Mouse (Mus musculus): ENCODE results near the gene Tmem53. TPM values are rescaled to one million over a fixed set of nuclear protein-coding genes. Genes with fewer than 3 reads are reported as not detected.

Tmem53 gene
- polyA plus RNA-seq, 1 experiment = 19.0 TPM

DNA sequence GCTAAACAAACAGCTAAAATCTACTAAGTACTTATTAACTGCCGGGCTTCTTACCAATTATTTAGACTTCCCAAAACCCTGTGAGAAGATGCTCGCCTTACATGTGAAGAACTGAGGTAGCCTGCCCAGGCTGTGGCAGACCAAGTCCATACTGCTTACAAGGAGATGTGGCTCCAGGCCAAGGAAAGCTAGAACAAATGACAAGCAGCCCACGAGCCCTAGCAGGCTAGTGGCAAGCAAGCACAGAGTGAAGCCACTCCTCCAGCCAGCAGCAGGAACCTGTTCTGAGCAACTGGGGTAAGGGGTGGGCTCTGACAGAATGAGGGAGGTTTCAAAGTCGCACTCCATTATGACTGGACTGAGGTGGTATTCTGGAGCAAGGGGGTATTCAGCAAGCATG lies 23.0 kb downstream of the Tmem53 start:
- H3K36me3 ChIP-seq (ENCODE audit: control insufficient read depth, insufficient read depth, low read length) = peaks cover 54% of the 10 kb centered on the region
- H3K27me3 ChIP-seq (ENCODE audit: control insufficient read depth, insufficient read depth, low read length) = no peaks in the 10 kb centered on the region
- WGBS = 94% methylated on average over 4 of the region's 4 CpGs
- H3K4me3 ChIP-seq (ENCODE audit: low read depth, low read length) = no peak overlapping the region
- H3K4me1 ChIP-seq (ENCODE audit: control insufficient read depth, insufficient read depth, insufficient read length, low read length) = peaks cover 6% of the 10 kb centered on the region
- TF ChIP-seq CTCF (IDR thresholded peaks at IDR 0.05; ENCODE audit: extremely low read depth, insufficient read length, insufficient replicate concordance, low read depth, low read length) (no peak), POLR2A (IDR thresholded peaks at IDR 0.05; ENCODE audit: low read depth, low read length) (no peak)
- H3K27ac ChIP-seq (ENCODE audit: insufficient read depth, low read depth, low read length) = no peak overlapping the region

DNA sequence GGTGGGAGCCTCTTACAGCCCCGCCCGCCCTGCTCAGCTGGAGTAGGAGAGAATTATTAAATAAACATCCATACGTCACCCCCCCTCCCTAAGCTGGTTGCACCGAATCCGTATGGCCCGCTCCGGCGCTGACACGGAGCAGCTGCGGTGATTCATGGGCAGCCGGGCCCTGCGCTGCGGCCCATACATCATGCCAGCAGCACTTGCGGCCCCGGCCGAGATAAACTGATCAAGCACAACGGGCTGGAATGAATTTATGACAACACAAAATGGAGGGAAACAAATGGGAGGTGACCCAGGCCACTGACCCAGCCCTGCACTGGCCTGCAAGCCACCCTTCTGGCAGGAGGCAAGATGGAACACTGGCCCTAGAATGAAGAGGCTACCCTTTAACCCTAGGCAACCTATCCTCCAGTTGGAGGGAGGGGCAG lies 24.5 kb downstream of the Tmem53 start:
- peaks cover 65% of the 10 kb centered on the region for H3K36me3 ChIP-seq (ENCODE audit: control insufficient read depth, insufficient read depth, low read length)
- 82% methylated on average over 17 of the region's 17 CpGs for WGBS
- no peaks in the 10 kb centered on the region for H3K27me3 ChIP-seq (ENCODE audit: control insufficient read depth, insufficient read depth, low read length)
- no peak for TF ChIP-seq CTCF (IDR thresholded peaks at IDR 0.05; ENCODE audit: extremely low read depth, insufficient read length, insufficient replicate concordance, low read depth, low read length)
- no peak for TF ChIP-seq POLR2A (IDR thresholded peaks at IDR 0.05; ENCODE audit: low read depth, low read length)
- H3K4me1 ChIP-seq (ENCODE audit: control insufficient read depth, insufficient read depth, insufficient read length, low read length) = peaks cover 6% of the 10 kb centered on the region
- no peak overlapping the region for H3K27ac ChIP-seq (ENCODE audit: insufficient read depth, low read depth, low read length)
- H3K4me3 ChIP-seq (ENCODE audit: low read depth, low read length) = no peak overlapping the region

DNA sequence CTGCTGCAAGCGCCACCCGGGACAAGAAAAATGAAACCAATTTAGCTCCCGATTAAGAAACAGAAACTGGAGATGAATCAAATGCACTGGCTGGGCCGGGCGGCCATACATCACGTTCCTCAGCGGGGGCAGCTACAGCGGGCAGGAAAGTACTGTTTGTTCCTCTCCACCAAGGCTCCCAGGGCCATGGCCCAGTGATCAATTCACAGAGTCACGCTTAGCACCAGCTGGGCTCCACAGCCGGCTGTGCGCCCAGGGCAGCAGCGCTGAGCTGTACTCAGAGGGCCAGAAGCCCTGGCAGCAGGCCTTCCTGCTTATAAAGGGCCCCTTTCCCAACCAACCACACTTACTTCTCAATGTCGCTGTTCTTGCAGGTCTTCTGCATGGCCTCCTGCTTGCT lies 25.3 kb downstream of the Tmem53 start:
- H3K27ac ChIP-seq (ENCODE audit: insufficient read depth, low read depth, low read length) = no peak overlapping the region
- no peak overlapping the region for H3K4me3 ChIP-seq (ENCODE audit: low read depth, low read length)
- no peaks in the 10 kb centered on the region for H3K27me3 ChIP-seq (ENCODE audit: control insufficient read depth, insufficient read depth, low read length)
- TF ChIP-seq CTCF (IDR thresholded peaks at IDR 0.05; ENCODE audit: extremely low read depth, insufficient read length, insufficient replicate concordance, low read depth, low read length) (no peak), POLR2A (IDR thresholded peaks at IDR 0.05; ENCODE audit: low read depth, low read length) (no peak)
- 89% methylated on average over 13 of the region's 13 CpGs for WGBS
- H3K4me1 ChIP-seq (ENCODE audit: control insufficient read depth, insufficient read depth, insufficient read length, low read length) = peaks cover 6% of the 10 kb centered on the region
- H3K36me3 ChIP-seq (ENCODE audit: control insufficient read depth, insufficient read depth, low read length) = peaks cover 62% of the 10 kb centered on the region

DNA sequence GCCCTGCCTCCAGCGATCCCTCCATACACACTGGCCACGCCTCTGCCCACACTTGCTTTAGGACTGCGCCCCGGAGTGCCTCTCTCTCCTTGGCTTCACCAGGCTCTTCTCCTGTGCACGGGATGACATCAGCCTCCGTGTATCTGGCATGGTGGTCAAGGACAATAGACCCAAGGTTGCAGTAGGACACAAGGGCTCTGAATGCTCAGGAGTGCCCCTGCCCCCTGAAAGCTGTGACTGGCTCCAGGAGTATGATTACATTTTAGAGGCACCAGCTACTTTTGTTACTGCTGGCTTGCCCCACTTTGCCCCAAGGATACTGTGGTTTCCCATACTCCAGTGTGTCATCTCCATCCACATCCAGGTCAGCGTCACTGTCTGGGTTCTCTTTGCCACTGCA lies 25.9 kb downstream of the Tmem53 start:
- no peak overlapping the region for H3K4me3 ChIP-seq (ENCODE audit: low read depth, low read length)
- 86% methylated on average over 7 of the region's 7 CpGs for WGBS
- peaks cover 5% of the 10 kb centered on the region for H3K4me1 ChIP-seq (ENCODE audit: control insufficient read depth, insufficient read depth, insufficient read length, low read length)
- H3K27ac ChIP-seq (ENCODE audit: insufficient read depth, low read depth, low read length) = no peak overlapping the region
- no peaks in the 10 kb centered on the region for H3K27me3 ChIP-seq (ENCODE audit: control insufficient read depth, insufficient read depth, low read length)
- no peak for TF ChIP-seq POLR2A (IDR thresholded peaks at IDR 0.05; ENCODE audit: low read depth, low read length)
- no peak for TF ChIP-seq CTCF (IDR thresholded peaks at IDR 0.05; ENCODE audit: extremely low read depth, insufficient read length, insufficient replicate concordance, low read depth, low read length)
- H3K36me3 ChIP-seq (ENCODE audit: control insufficient read depth, insufficient read depth, low read length) = peaks cover 60% of the 10 kb centered on the region

DNA sequence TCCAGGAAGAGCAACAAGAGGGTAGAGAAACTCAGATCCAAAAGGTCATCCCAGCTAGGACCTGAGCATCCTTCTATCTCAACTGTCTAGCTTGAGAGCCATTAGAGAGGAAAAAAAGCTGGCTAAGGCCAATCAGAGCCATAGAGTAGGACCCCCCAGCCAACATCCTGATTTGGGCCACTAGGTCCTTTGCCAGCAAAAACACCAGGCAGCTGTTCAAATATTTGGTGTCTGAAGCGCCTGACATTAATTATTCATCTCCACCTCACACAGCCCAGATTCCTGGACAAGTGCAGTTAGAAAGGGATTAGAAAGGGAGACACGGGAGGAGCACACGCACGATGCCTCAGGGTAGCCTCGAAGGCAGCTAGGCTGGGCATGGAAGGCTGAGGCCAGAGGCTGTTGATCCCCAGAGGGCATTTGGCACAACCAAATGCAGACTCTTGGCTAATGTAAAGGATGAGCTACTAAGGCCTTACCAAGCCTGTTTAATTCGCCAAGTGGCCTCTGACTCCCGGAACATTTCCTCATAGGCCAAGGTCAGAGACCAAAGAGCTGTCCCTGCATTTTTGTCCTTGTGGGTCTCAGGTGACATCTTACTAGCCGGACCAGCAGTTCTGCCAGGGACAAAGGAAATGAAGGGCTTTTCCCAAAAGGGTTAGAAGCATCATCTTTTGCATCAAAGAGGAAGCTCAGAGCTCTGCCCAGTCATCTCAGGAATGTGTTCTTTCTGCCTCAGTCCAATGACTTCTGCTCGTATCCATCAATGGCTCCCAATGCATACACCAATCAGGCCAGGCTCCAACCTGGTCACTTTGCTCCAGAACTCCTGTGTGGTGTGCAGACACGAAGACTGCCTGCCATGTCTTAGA lies 26.9 kb downstream of the Tmem53 start:
- no peak for TF ChIP-seq POLR2A (IDR thresholded peaks at IDR 0.05; ENCODE audit: low read depth, low read length)
- TF ChIP-seq CTCF (IDR thresholded peaks at IDR 0.05; ENCODE audit: extremely low read depth, insufficient read length, insufficient replicate concordance, low read depth, low read length) = no peak
- Histone ChIP-seq H3K27ac (ENCODE audit: insufficient read depth, low read depth, low read length) (no peak overlapping the region), H3K36me3 (ENCODE audit: control insufficient read depth, insufficient read depth, low read length) (peaks cover 62% of the 10 kb centered on the region), H3K4me1 (ENCODE audit: control insufficient read depth, insufficient read depth, insufficient read length, low read length) (no peaks in the 10 kb centered on the region), H3K27me3 (ENCODE audit: control insufficient read depth, insufficient read depth, low read length) (no peaks in the 10 kb centered on the region), H3K4me3 (ENCODE audit: low read depth, low read length) (no peak overlapping the region)
- 67% methylated on average over 10 of the region's 10 CpGs for WGBS

DNA sequence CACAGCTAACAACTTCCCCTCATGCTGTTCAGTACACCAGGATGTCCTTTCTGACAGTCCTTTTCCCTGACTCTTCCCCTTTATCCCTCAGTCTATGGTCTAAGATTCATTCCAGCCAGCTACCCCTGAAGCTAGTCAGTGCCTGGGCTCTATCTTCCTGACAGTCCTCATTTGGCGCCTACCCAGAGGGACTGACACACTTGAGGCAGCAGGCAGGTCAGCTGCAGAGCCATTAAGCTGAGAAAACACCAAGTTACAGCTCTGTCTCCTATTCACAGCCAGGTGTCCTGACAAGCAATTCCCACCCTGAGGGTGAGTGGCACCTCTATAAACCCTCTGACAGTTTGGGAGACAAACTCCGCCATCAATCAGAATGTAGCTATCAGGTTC lies 27.5 kb downstream of the Tmem53 start:
- H3K27ac ChIP-seq (ENCODE audit: insufficient read depth, low read depth, low read length) = no peak overlapping the region
- 89% methylated on average over 2 of the region's 2 CpGs for WGBS
- TF ChIP-seq CTCF (IDR thresholded peaks at IDR 0.05; ENCODE audit: extremely low read depth, insufficient read length, insufficient replicate concordance, low read depth, low read length) = no peak
- TF ChIP-seq POLR2A (IDR thresholded peaks at IDR 0.05; ENCODE audit: low read depth, low read length) = no peak
- no peaks in the 10 kb centered on the region for H3K27me3 ChIP-seq (ENCODE audit: control insufficient read depth, insufficient read depth, low read length)
- H3K4me1 ChIP-seq (ENCODE audit: control insufficient read depth, insufficient read depth, insufficient read length, low read length) = no peaks in the 10 kb centered on the region
- no peak overlapping the region for H3K4me3 ChIP-seq (ENCODE audit: low read depth, low read length)
- H3K36me3 ChIP-seq (ENCODE audit: control insufficient read depth, insufficient read depth, low read length) = peaks cover 61% of the 10 kb centered on the region

DNA sequence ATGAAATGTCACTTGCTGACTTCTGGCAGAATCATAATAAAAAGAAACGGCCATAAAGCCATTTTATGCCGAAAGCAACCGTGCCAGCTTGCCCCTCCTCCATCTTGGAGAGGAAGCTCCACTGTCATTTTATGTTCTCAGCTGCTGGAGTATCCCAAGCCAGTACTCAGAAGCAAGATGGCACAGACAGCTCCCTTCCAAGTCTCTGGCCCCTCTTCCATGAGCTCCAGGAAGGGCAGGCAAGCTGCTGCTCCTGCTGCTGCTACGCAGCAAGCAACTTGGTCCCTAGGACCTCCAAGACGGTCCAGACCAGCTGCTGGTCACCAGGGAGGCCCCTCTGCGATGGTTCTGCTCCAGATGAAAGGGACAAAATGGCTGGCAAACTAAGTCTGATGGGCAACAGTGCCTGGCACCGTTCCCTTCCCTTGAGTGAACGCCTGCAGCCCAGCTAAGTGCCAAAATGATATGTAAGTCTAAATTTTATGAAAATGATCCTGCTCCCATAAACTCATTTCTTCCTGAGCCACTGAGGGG lies 28.7 kb downstream of the Tmem53 start:
- H3K4me3 ChIP-seq (ENCODE audit: low read depth, low read length) = no peak overlapping the region
- no peaks in the 10 kb centered on the region for H3K4me1 ChIP-seq (ENCODE audit: control insufficient read depth, insufficient read depth, insufficient read length, low read length)
- peaks cover 65% of the 10 kb centered on the region for H3K36me3 ChIP-seq (ENCODE audit: control insufficient read depth, insufficient read depth, low read length)
- H3K27me3 ChIP-seq (ENCODE audit: control insufficient read depth, insufficient read depth, low read length) = no peaks in the 10 kb centered on the region
- no peak for TF ChIP-seq POLR2A (IDR thresholded peaks at IDR 0.05; ENCODE audit: low read depth, low read length)
- TF ChIP-seq CTCF (IDR thresholded peaks at IDR 0.05; ENCODE audit: extremely low read depth, insufficient read length, insufficient replicate concordance, low read depth, low read length) = no peak
- H3K27ac ChIP-seq (ENCODE audit: insufficient read depth, low read depth, low read length) = no peak overlapping the region
- WGBS = 90% methylated on average over 8 of the region's 8 CpGs
